Mouse (Mus musculus) heart, postnatal 36 days (tissue): ENCODE results near the gene Nup107. TPM values are rescaled to one million over a fixed set of nuclear protein-coding genes. Genes with fewer than 3 reads are reported as not detected.

Experiments used
- DNase-seq, 2 experiments: peaks; one replicate each; pipeline ENCODE4 v3.0.0; 2021 to 2022
- intact Hi-C: fragments of 180-260 bp; cut with DNase I; formaldehyde crosslinking; loops from one replicate; pipeline ENCODE4 v1.15.1; 2025
- total RNA-seq, 2 experiments: library from RNA; stranded (reverse); gene quantifications; 2 replicates each; pipeline ENCODE4 v1.2.3; 2021

Gene Nup107
- total RNA-seq, 2 experiments from 2014 or later: 6.6 to 9.0 TPM

GRCm38 (mm10) chr10:117779581-117780305 lies 12.8 kb downstream of the Nup107 start:
- no peak for DNase-seq
- intact Hi-C loops: no loop called here

GRCm38 (mm10) chr10:117778951-117779350 lies 13.6 kb downstream of the Nup107 start:
- no peak for DNase-seq
- intact Hi-C loops: no loop called here

- intact Hi-C loops: no loop called here
Observed at GRCm38 (mm10) chr10:117778328-117778910, 14.1 kb downstream of the Nup107 start.

GRCm38 (mm10) chr10:117777501-117778327 lies 14.8 kb downstream of the Nup107 start:
- intact Hi-C loops: no loop called here
- no peak for DNase-seq

More at GRCm38 (mm10) chr10:117778328-117778910, 14.1 kb downstream of the Nup107 start:
- DNase-seq: no peak

GRCm38 (mm10) chr10:117777103-117777470 lies 15.4 kb downstream of the Nup107 start:
- intact Hi-C loops: no loop called here
- DNase-seq: no peak

- DNase-seq: no peak
- intact Hi-C loops: no loop called here
Observed at GRCm38 (mm10) chr10:117776281-117777102, 16.0 kb downstream of the Nup107 start.

GRCm38 (mm10) chr10:117775401-117776144 lies 16.9 kb downstream of the Nup107 start:
- DNase-seq: no peak
- intact Hi-C loops: no loop called here

GRCm38 (mm10) chr10:117774817-117775120 lies 17.7 kb downstream of the Nup107 start:
- no peak for DNase-seq
- intact Hi-C loops: no loop called here

- DNase-seq: no peak
- intact Hi-C loops: no loop called here
Observed at GRCm38 (mm10) chr10:117774011-117774816, 18.3 kb downstream of the Nup107 start.

GRCm38 (mm10) chr10:117773106-117773720 lies 19.3 kb downstream of the Nup107 start:
- intact Hi-C loops: no loop called here
- no peak for DNase-seq

- intact Hi-C loops: no loop called here
- no peak for DNase-seq
Observed at GRCm38 (mm10) chr10:117772364-117773105, 20.0 kb downstream of the Nup107 start.

GRCm38 (mm10) chr10:117771131-117771510 lies 21.4 kb downstream of the Nup107 start:
- DNase-seq: no peak
- intact Hi-C loops: no loop called here

- no peak for DNase-seq
- intact Hi-C loops: no loop called here
Observed at GRCm38 (mm10) chr10:117770286-117771130, 22.0 kb downstream of the Nup107 start.

GRCm38 (mm10) chr10:117769541-117770285 lies 22.8 kb downstream of the Nup107 start:
- DNase-seq: no peak
- intact Hi-C loops: no loop called here

GRCm38 (mm10) chr10:117768141-117768440 lies 24.4 kb downstream of the Nup107 start:
- intact Hi-C loops: no loop called here

GRCm38 (mm10) chr10:117767286-117768140 lies 25.0 kb downstream of the Nup107 start:
- DNase-seq: no peak
- intact Hi-C loops: no loop called here

More at GRCm38 (mm10) chr10:117768141-117768440, 24.4 kb downstream of the Nup107 start:
- no peak for DNase-seq
